8 mouse cellular contexts compared by ENCODE assay signal in genomic region chr7:84689251-84690100, GRCm38 (mm10). TPM values are rescaled to one million over a fixed set of nuclear protein-coding genes. Genes with fewer than 3 reads are reported as not detected.
A peak's percentile ranks its signal among the peaks of the same experiment; 100 is the strongest.
DNase-seq lines count a peak whose midpoint lies in the region; ATAC-seq and TF ChIP-seq lines count a peak whose summit lies in the region.

Gene Zfand6, minus strand, starts transcription at chr7:84689959.

- peak within 1 kb of the TSS; percentile 86 for H3K4me3 ChIP-seq in forebrain, embryonic 10.5 days
- peak within 1 kb of the TSS; percentile 79 for H3K4me3 ChIP-seq in heart, embryonic 15.5 days
- H3K4me3 ChIP-seq in liver, embryonic 14.5 days (ENCODE audit: insufficient read depth in 1 of 2, low read depth in 2 of 2, low read length in 2 of 2), result peak within 1 kb of the TSS; percentile 76 to 100
- peak within 1 kb of the TSS; percentile 81 for H3K4me3 ChIP-seq in neural tube, embryonic 11.5 days (ENCODE audit: low read depth, low read length)
- H3K4me3 ChIP-seq in stomach, postnatal 0 days (ENCODE audit: low read depth, low read length), result peak within 1 kb of the TSS; percentile 91

- H3K36me3 ChIP-seq in forebrain, embryonic 10.5 days (replicated peaks), result no peaks in the 10 kb centered on the region
- no peaks in the 10 kb centered on the region for H3K36me3 ChIP-seq in heart, embryonic 15.5 days
- no peaks in the 10 kb centered on the region for H3K36me3 ChIP-seq in liver, embryonic 14.5 days (replicated peaks; ENCODE audit: control insufficient read depth, insufficient read depth, low read depth)
- no peaks in the 10 kb centered on the region for H3K36me3 ChIP-seq in neural tube, embryonic 11.5 days (ENCODE audit: control insufficient read depth, insufficient read depth, low read length)
- no peaks in the 10 kb centered on the region for H3K36me3 ChIP-seq in stomach, postnatal 0 days (ENCODE audit: control insufficient read depth, insufficient read depth, low read length)

- WGBS in forebrain, embryonic 10.5 days, result under 1% methylated on average over 76 of the region's 87 CpGs
- WGBS in heart, embryonic 15.5 days, result under 1% methylated on average over 70 of the region's 87 CpGs
- WGBS in liver, embryonic 14.5 days (ENCODE audit: insufficient replicate concordance), result under 1% methylated on average over 84 of the region's 87 CpGs
- under 1% methylated on average over 65 of the region's 87 CpGs for WGBS in neural tube, embryonic 11.5 days
- under 1% methylated on average over 75 of the region's 87 CpGs for WGBS in stomach, postnatal 0 days

- DNase-seq in c-Kit-negative CD71-positive TER-119-positive erythroid progenitor cells, embryonic 14.5 days (ENCODE audit: low read depth, low spot score), result peak; percentile 99
- DNase-seq in forebrain, embryonic 10.5 days (ENCODE audit: extremely low spot score, low spot score), result peak; percentile 97
- DNase-seq in kidney, postnatal 25 days, result peak; percentile 99 to 100
- DNase-seq in liver, embryonic 14.5 days (ENCODE audit: low read depth in 3 of 3, low spot score in 3 of 3), result peak; percentile 97
- DNase-seq in neural tube, embryonic 11.5 days (ENCODE audit: low spot score), result peak; percentile 99
- peak; percentile 99 for DNase-seq in stomach, postnatal 0 days (ENCODE audit: low spot score)

- H3K9me3 ChIP-seq in forebrain, embryonic 10.5 days, result no peaks in the 10 kb centered on the region
- no peaks in the 10 kb centered on the region for H3K9me3 ChIP-seq in heart, embryonic 15.5 days (replicated peaks)
- H3K9me3 ChIP-seq in liver, embryonic 14.5 days (ENCODE audit: control insufficient read depth, low read length), result no peaks in the 10 kb centered on the region
- no peaks in the 10 kb centered on the region for H3K9me3 ChIP-seq in neural tube, embryonic 11.5 days (ENCODE audit: control insufficient read depth, low read length)
- no peaks in the 10 kb centered on the region for H3K9me3 ChIP-seq in stomach, postnatal 0 days (ENCODE audit: control insufficient read depth, low read length)

- no peak for TF ChIP-seq CTCF in liver, embryonic 14.5 days (IDR thresholded peaks at IDR 0.05; ENCODE audit: low read depth)
- TF ChIP-seq CTCF in stomach, postnatal 0 days (IDR thresholded peaks at IDR 0.05; ENCODE audit: low read depth), result no peak

- H3K9ac ChIP-seq in heart, embryonic 15.5 days, result peak within 1 kb of the TSS; percentile 72
- H3K9ac ChIP-seq in liver, embryonic 14.5 days (replicated peaks), result peak within 1 kb of the TSS; percentile 96
- peak within 1 kb of the TSS; percentile 68 for H3K9ac ChIP-seq in neural tube, embryonic 11.5 days (ENCODE audit: low read length)
- H3K9ac ChIP-seq in stomach, postnatal 0 days (ENCODE audit: low read length), result peak within 1 kb of the TSS; percentile 87

- peak within 1 kb of the TSS; percentile 91 for H3K4me2 ChIP-seq in heart, embryonic 15.5 days
- peak within 1 kb of the TSS; percentile 88 for H3K4me2 ChIP-seq in liver, embryonic 14.5 days (ENCODE audit: low read depth)
- peak within 1 kb of the TSS; percentile 79 for H3K4me2 ChIP-seq in neural tube, embryonic 11.5 days (ENCODE audit: low read depth)
- H3K4me2 ChIP-seq in stomach, postnatal 0 days (replicated peaks; ENCODE audit: low read depth), result peak within 1 kb of the TSS; percentile 86

- peaks cover 28% of the 10 kb centered on the region for H3K4me1 ChIP-seq in forebrain, embryonic 10.5 days
- H3K4me1 ChIP-seq in heart, embryonic 15.5 days (replicated peaks), result peaks cover 11% of the 10 kb centered on the region
- H3K4me1 ChIP-seq in liver, embryonic 14.5 days (replicated peaks; ENCODE audit: control insufficient read depth in 2 of 2, insufficient read depth in 2 of 2, low read length in 1 of 2), result peaks cover 30 to 32% of the 10 kb centered on the region in 2 experiments
- H3K4me1 ChIP-seq in neural tube, embryonic 11.5 days (ENCODE audit: control insufficient read depth, insufficient read depth, low read length), result peaks cover 4% of the 10 kb centered on the region; the same call in 1 of the 2 replicates
- peaks cover 2% of the 10 kb centered on the region; the same call in 1 of the 2 replicates for H3K4me1 ChIP-seq in stomach, postnatal 0 days (replicated peaks; ENCODE audit: control insufficient read depth, insufficient read depth)

- ATAC-seq in CD4-positive, CD25-positive, alpha-beta regulatory T cell, adult 4 months, result peak; percentile 87
- peak; percentile 99 for ATAC-seq in heart, embryonic 15.5 days (replicated peaks; ENCODE audit: insufficient number of reproducible peaks, insufficient read depth, low FRiP score, low read depth)
- peak; percentile 94 for ATAC-seq in liver, embryonic 14.5 days (ENCODE audit: insufficient read depth)
- peak; percentile 99 for ATAC-seq in neural tube, embryonic 11.5 days (ENCODE audit: insufficient read depth, low FRiP score, low TSS enrichment)
- ATAC-seq in stomach, postnatal 0 days (ENCODE audit: low FRiP score, low TSS enrichment), result peak; percentile 100

- no peaks in the 10 kb centered on the region for H3K27me3 ChIP-seq in forebrain, embryonic 10.5 days (ENCODE audit: poor library complexity, severe bottlenecking)
- H3K27me3 ChIP-seq in heart, embryonic 15.5 days, result no peaks in the 10 kb centered on the region
- no peaks in the 10 kb centered on the region for H3K27me3 ChIP-seq in liver, embryonic 14.5 days (ENCODE audit: control insufficient read depth, insufficient read depth, low read length)
- H3K27me3 ChIP-seq in neural tube, embryonic 11.5 days (ENCODE audit: control insufficient read depth, insufficient read depth, low read length), result no peaks in the 10 kb centered on the region
- no peaks in the 10 kb centered on the region for H3K27me3 ChIP-seq in stomach, postnatal 0 days (ENCODE audit: control insufficient read depth, insufficient read depth, low read length)

- TF ChIP-seq EP300 in liver, embryonic 14.5 days (IDR thresholded peaks at IDR 0.05; ENCODE audit: low read depth), result no peak
- no peak for TF ChIP-seq EP300 in stomach, postnatal 0 days (optimal IDR thresholded peaks at IDR 0.05)

- peak within 1 kb of the TSS; percentile 96 for H3K27ac ChIP-seq in forebrain, embryonic 10.5 days
- H3K27ac ChIP-seq in heart, embryonic 15.5 days, result peak within 1 kb of the TSS; percentile 93
- peak within 1 kb of the TSS; percentile 93 for H3K27ac ChIP-seq in liver, embryonic 14.5 days
- peak within 1 kb of the TSS; percentile 80 for H3K27ac ChIP-seq in neural tube, embryonic 11.5 days (ENCODE audit: low read depth, low read length)
- H3K27ac ChIP-seq in stomach, postnatal 0 days (replicated peaks), result peak within 1 kb of the TSS; percentile 95

RNA-seq across cellular contexts. Expression of gene Zfand6, which starts in this region (rescaled TPM):
- 100 to 1,000 TPM; 110 to 144 TPM for polyA plus RNA-seq in CD4-positive, CD25-positive, alpha-beta regulatory T cell, adult 4 months (2017; shearing (Covaris generic))
- 149 and 156 TPM in 2 replicates for polyA plus RNA-seq in forebrain, embryonic 10.5 days (2016; fragmentation: Nextera tagmentation; extraction: Ambion mirVana)
- polyA plus RNA-seq in heart, embryonic 15.5 days (2015; fragmentation: Nextera tagmentation; extraction: Ambion mirVana), result 136 and 149 TPM in 2 replicates
- polyA plus RNA-seq in liver, embryonic 14.5 days (2012; rRNA removed), result 46.6 and 75.5 TPM in 2 replicates
- 125 and 137 TPM in 2 replicates for polyA plus RNA-seq in liver, embryonic 14.5 days (2014; fragmentation: Nextera tagmentation; extraction: Ambion mirVana)
- 202 and 220 TPM in 2 replicates for polyA plus RNA-seq in neural tube, embryonic 11.5 days (2014; fragmentation: Nextera tagmentation; extraction: Ambion mirVana)
- polyA plus RNA-seq in stomach, postnatal 0 days (2015; fragmentation: Nextera tagmentation; extraction: Ambion mirVana), result 128 and 138 TPM in 2 replicates

Comparison
In these comparisons a context has a peak if more than half of its experiments do, and no peak if none do; other contexts are left out.
1. Peak in every context shown above with its lines: DNase-seq, ATAC-seq, H3K4me3 ChIP-seq and H3K27ac ChIP-seq.